Mouse (Mus musculus): ENCODE results near the gene Sox8. TPM values are rescaled to one million over a fixed set of nuclear protein-coding genes. Genes with fewer than 3 reads are reported as not detected.

Gene Sox8
- total RNA-seq, 2 experiments from 2014 or later, result 1.1 TPM; not detected in 1

DNA sequence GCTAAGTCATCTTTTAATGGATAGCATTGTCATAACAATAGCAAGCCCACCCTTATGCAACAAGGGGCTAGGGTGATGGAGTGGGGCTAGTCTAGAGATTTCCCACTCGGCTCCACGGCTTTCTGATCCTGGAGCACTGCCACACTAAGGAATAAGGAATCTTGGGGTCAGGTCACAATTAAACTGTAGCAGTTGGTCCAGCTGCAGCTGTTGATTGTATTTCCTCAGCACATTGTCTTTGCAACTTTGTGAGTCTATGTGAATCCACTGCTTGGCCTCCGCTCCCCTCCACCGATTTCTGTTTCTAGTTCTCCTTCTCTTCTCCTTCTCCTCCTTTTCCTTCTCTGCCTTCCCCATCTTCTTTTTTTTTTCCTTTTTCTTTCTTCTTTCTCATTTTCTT lies 12.6 kb upstream of the Sox8 start:
- no peak for ATAC-seq (replicated peaks; ENCODE audit: poor library complexity, severe bottlenecking)

DNA sequence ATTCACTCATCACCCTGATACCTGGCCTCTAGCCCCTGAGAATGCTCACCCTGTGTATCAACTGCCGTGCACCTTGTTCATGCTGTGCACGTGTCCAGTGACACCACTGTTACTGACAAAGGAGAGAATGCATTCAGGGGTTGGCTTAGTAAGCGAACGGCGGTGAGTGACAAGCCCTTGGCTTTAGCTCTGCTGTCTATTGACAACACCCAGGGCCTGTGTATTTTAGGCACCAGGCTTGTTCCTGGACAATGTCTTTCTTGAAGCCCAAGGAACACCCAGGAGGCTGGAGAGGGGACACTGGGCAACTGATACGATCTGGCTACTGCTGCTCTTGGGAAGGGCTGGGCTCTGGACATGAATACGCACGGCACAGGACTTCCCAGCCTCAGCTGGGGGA lies 11.6 kb upstream of the Sox8 start:
- no peak for ATAC-seq (replicated peaks; ENCODE audit: poor library complexity, severe bottlenecking)

DNA sequence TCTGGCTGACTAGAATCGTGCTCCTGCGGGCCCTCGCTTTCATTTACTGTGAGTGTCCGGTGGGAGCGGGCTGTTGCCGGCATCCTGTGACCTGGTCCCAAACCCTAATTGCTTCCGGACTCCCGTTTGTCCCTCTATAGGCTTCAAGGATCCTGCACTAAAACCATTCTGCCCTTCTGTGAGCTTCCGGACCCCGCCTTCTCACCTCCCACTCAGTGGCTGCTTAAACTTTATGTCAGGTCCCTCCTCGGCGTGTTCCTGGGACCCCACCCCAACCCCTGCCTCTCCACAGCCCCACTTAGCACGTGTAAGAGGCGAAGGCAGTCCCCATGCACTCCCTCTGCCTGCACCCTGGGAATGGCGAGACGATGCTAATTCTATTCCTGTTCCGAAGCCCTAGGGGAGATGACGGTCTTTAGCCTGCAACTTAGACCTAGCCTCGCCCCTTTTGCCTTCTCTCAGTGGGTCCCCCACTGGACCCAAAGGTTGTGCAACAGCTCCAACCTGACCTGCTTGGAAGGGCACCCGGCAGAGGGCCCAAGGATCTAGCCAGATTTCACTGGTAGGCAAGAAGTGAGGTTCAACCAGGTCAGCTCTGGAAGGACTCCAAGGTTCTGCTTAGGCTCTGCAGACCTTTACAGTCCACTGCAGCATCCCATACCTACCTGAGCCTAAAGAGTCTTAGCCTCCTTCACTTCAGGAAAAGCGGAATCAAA lies 9.0 kb upstream of the Sox8 start:
- peak; percentile 4; the same call in 1 of the 2 replicates for ATAC-seq (replicated peaks; ENCODE audit: poor library complexity, severe bottlenecking)

DNA sequence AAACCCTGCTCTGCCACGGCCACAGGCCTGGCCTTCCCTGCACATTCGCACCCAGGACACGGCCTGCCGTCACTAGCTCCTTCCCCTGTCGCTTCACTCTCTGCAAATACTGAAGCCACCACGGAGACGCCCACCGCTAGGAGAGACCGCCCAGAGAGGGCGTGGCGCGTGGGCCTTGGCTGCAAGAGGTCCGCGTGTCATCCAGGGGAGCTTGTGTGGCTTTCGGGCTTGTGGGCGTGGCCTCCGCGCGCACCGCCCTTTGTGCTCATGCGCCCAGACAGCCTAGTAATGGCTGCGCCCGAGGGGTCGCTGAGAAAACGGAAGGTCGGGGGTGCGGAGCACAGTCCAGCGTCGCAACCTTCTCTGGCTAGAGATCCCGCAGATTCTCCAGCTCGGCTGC lies 8.4 kb upstream of the Sox8 start, which contains the start of gene Lmf1:
TSS of gene Lmf1 (plus strand) at position 166 of the 400 bp plus-strand sequence.
- peak; percentile 98 for ATAC-seq (replicated peaks; ENCODE audit: poor library complexity, severe bottlenecking)

DNA sequence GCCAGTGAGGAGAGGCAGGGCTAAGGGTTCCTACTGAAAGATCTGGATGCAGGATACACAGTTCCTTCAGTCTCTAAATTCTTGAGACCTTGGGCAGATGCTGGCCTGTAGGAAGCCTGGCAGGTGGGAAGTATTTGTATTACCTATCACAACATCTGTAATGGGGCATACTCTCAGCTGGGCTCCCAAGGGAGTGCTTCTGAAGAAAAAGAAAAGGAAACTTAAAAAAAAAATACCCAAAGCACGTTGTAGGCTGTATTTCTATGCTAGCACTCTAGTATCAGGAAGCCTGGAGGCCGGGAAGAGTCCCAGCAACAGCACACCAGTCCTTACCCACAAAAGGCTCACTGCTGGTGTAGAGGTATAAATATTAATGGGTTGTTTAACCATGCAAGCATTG lies 7.2 kb upstream of the Sox8 start:
- ATAC-seq (replicated peaks; ENCODE audit: poor library complexity, severe bottlenecking), result no peak

DNA sequence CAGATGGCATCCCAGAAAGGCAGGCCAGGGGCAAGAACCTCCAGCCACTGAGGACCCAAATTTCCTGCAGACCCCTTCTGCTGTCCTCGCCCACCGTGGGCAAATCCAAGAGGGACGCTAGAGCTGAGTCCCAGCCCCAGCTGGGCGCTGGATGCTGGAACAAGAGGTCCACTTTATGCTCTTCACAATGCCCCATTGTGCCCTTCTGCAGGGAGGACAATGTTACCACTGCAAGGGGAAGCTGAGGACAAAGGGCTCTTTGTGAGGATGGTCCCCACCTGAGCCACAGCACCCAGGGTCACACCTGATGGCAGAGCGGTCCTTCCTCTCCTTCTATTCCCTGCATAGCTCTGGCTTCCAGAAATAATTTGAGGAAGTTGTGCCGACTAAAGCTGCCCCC lies 6.8 kb upstream of the Sox8 start:
- no peak for ATAC-seq (replicated peaks; ENCODE audit: poor library complexity, severe bottlenecking)

DNA sequence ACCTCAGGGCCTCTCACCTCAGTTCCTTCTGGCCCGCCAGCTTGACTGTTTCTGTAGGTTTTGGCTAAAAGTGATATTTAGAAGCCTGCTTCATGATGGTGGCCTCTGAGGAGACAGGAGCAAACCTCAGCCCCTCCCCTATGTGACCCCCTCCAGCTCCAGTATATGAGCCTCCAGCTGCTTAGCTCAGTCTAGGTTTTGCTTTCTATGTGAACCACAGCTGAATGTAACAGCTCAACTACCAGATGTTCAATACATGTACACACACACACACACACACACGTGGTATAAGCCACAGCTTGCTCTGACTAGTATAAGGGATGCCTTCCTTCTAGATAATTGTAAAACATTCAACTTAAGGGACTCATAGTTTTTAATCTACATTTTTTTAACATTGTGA lies 5.5 kb upstream of the Sox8 start:
- ATAC-seq (replicated peaks; ENCODE audit: poor library complexity, severe bottlenecking), result no peak

DNA sequence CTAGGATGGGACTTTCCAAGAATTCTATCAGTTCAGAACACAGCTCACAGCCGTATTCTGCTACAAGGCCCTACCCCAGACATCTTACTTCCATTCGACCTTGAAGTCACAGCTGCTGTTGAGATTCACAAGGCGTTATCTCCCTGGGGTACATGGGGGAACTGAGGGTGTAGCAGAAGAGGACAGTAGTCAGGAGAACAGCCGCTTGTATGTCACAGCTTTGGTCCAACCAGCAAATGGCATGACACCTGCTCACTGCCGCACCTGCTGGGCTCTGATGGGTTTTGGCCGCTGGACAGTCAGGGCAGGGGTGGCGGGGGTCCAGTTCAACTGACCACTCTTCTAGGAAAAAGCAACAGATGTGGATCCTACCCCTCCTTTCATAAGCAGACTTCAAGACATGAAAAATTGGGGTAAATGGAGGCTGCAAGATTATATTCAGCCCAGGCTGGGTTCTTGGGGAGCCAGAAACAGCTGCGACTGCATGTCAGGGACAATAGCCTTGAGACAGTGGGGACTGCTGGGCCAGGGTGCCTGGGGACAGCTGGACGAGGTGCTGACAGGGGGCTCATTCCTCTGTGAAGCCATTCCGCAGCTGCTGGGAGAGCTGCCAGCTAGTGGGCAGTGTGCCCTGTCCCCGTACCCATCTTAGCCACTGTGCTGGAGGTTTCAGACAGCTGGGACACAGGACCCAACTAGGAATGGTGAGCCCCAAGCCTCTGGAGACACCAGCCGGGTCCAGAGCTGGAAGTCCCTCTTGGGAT lies 4.9 kb upstream of the Sox8 start:
- no peak for ATAC-seq (replicated peaks; ENCODE audit: poor library complexity, severe bottlenecking)

DNA sequence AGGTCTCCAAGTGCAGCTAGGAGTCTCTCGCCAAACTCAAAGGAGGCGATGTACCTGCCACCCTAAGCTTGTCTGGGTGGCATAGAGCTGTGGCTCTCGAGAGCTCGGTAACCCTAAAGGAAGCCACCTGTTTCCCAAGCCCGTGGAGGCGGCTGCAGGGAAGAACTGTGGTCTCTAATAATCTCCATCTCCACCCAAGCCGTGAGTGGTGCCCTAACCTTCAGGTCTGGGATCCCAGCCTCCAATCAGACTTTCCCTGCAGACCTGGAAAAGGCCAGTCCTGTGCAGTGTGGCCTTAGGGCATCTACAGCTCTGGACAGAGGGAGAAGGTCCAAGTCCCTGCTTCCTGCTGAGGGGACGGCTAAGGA lies 951 bp upstream of the Sox8 start:
- ATAC-seq (replicated peaks; ENCODE audit: poor library complexity, severe bottlenecking), result no peak

DNA sequence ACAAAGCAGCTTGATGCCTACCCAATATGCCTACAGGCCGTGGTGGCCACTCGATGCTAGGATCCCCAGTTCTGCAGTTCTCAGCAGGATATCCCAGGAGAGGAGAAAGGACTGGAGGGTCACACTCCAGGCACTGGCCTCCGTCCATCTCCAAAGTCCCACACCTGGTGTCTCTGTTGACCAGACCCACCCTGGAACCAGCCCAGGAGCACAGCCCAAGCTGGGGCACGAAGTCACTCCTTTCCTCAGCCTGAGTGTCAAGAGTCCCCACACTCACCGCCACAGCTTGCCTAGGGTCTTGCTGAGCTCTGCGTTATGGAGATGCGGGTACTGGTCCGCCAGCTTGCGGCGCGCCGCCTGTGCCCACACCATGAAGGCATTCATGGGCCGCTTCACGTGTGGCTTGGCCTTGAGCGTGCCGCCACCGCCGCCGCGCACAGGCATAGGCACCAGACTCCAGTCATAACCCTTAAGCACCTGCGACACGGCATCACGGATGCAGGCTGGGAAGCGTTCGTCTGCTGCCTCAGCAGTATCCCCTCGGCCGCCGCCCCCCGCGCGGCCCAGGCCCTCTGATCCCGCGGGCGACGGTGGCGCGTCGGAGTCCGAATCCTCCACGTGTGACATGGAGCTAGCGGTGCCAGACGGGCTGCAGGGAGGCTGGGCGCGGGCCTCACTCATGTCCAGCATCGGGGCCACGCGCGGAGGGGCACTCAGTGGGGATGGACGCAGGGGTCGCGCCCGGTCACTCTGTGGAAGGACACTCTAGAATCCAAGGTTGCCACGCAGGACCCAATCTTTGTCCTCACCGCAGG lies 446 bp downstream of the Sox8 start:
- ATAC-seq (replicated peaks; ENCODE audit: poor library complexity, severe bottlenecking), result no peak

DNA sequence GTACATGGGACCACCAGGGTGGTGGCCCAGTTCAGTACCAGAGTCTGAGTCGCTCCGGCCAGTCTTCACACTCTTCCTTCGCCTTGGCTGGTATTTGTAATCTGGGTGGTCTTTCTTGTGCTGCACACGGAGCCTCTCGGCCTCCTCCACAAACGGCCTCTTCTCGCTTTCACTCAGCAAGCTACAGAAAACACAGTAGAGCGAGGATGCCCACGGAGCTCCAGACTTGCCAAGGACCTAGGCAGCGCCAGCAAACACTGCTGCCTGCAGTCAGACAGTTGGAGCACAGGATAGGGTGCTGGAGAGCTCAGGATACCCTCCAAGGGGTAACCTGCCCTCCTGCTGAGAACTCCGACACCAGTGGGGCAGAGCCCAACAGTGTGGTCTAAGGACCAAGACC lies 1.6 kb downstream of the Sox8 start:
- no peak for ATAC-seq (replicated peaks; ENCODE audit: poor library complexity, severe bottlenecking)

DNA sequence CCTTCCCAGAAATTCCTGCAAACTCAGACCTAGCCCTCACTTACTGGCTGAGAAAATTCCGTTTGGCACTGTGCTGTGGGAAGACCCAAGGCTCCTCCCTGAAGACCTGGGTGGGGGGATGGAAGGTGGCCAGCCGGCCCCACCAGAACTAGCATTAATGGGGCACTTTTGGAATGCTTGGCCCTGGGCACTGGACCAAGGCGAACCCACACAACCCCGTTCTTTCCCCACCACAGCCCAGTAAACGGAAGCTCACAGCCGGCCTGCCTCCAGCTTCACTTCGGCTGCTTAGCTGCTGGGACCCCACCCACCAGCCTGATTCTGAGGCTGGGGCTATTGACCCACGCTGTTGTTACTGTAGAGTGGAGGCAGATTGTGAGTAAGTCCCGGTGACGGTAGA lies 2.3 kb downstream of the Sox8 start:
- ATAC-seq (replicated peaks; ENCODE audit: poor library complexity, severe bottlenecking), result no peak

DNA sequence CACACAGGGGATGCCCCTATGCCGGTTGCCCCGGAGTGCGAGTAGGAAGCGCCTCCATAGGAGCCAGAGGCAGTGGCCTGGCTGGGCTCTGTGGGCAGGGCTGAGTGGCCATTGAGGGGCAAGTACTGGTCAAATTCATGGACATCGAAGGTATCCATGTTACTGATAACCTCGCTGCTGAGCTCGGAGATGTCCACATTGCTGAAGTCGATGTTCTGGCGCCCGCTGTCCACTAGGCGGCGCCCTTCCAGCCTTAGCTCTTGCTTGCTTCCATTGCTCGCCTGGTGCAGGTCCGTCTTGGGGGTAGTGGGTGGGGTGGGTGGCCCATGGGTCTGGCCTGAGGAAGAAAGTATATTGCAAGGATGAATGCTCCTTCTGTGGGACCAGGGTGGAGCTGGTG lies 2.7 kb downstream of the Sox8 start:
- peak; percentile 60 for ATAC-seq (replicated peaks; ENCODE audit: poor library complexity, severe bottlenecking)

DNA sequence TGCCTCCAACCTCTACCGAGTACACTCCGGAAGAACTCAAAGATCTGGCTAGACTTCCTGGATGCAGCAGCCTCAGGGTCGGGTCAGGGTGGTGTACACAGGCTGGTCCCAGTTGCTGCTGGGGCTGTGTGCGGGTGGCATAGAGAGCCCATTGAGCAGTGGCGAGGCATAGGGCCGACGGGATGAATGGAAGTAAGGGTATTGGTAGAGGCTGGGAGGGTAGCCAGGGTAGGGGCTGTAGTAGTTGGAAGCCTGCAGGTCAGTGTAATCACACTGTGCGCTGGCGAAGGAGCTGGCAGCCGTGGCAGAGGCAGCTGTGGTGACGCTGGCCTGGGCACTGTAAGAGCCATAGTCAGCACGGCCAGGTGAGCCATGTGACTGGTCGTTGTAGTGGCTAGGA lies 3.2 kb downstream of the Sox8 start:
- no peak for ATAC-seq (replicated peaks; ENCODE audit: poor library complexity, severe bottlenecking)

DNA sequence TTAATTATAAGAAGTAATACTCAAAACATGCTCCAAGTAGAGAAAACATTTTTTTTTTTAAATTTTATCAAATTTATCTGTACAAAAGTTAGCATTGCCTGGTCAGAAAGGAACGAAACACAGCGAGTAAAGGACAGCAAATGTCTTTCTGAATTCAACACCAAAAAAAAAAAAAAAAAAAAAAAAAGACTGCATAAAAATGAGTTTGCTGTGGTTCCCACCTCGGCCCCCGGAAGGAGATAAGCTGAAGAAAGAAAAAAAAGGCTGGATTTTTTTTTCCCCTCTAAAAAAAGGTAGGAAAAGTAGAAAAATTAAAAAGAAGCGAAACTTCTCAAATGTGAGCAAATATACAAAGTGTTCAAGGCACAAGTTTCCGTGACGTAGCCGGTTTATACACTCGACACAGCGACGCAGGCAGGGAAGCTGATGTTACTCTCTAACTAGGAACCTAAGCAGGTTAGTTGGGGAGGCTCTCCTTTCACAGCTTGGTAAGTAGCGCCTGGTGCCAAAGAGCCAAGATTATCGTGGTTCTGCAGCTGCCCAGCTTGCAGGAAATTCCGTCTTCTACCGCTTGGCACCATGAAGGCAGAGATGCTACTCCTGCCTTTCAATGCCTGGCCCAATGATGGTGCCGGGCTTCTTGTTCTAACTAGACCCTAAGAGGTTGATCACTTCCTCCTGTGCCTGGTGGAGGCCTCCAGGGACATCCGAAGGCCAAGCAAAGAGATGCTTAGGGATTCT lies 4.5 kb downstream of the Sox8 start:
- ATAC-seq (replicated peaks; ENCODE audit: poor library complexity, severe bottlenecking), result no peak

DNA sequence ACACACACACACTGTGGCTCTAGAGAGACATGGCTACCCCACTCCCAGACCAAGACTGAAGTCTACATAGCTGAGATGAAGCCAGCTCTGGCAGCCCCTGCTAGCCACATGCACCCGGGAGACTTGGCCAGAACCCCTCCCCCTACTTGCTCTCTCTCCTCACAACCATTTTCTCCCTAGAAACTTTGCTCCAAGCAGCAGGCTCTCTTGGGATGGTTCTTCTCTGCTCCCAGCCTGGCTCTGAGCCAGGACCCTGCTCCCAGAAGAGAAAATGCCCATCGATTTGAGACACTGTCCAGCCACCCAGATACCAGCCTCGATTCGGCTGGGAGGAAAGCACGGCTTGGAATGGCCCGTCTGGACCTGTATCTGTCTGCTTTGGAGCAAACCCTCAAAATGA lies 5.2 kb downstream of the Sox8 start:
- no peak for ATAC-seq (replicated peaks; ENCODE audit: poor library complexity, severe bottlenecking)

DNA sequence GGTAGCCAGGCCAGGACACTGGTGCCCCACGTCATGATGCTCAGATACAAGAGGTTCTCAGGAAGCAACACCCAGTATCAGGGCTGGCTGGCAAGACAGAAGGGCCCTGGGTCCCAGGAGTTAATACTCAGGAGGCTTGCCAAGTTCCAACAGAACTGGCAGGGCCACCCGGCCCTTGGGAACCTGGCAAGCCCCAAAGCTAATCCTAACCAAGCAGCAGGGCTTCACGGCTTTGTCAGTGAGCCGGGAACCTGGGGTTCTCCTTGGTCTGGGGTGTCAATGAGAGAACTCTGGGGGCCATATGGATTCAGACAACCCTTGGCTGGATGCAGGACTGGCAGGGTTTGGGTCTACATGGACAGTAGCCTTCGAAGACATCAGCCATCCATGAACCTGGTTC lies 6.0 kb downstream of the Sox8 start:
- ATAC-seq (replicated peaks; ENCODE audit: poor library complexity, severe bottlenecking), result no peak

DNA sequence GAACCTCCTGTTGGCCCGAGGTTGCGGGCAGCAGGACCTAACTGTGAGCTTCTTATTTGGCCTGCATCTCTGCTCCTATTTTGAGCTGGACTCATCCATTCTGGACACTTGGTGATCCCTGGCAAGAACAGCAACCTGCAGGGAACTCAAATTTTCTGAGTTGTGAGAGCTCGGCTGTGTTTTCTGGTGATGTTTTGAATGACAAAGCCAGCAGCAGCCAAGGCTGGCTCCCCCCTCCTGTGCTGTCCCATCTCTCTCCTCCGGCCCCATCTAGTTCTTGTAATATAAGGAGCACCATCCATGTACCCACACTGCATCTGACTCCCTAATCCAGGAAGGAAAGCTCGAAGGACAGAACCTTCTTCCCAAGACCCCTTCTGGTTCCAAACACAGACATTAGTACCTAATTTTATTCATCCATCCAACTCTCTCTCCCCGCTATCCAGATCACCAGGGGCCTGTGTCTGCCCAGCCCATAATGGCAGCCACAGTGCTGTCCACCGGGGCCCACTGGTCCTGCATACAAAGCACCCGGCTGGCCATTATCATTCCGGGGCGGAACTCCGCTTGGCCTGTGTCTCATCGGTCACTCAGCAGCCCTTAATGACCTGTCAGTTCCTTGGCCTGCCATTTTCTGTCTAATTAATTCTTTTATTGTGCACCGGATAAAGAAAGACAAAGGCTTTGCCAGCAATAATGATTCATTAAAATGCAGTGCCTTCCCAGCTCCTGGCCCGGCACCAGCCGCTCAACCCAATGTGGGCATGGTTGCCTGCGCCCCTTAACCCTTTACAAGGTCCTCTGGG lies 9.1 kb downstream of the Sox8 start:
- no peak for ATAC-seq (replicated peaks; ENCODE audit: poor library complexity, severe bottlenecking)

DNA sequence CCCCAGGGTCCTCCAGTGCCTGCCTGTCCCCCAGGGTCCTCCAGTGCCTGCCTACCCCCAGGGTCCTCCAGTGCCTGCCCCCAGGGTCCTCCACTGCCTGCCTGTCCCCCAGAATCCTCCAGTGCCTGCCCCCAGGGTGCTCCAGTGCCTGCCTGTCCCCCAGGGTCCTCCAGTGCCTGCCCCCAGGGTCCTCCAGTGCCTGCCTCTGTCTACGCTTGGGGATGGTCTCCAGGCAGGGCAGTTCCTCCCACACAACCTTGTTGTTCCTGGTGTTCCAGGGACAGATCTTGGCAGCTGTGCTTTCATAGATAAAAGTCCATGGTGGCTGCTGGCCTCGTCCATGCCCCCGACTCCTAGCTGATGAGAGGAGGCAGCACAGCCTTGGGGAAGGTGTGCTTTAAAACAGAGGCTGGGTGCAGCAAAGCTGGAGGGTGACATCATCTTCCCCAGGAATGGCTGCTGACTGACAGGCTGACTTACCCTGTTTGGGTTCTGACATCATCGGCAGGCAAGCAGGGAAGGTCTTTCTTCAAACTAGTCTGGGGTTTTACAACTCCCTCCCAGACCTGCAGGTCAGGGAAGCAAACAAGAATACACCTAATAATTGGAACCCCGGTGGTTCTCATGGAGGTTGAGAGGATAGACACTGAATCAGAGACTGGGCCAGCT lies 9.8 kb downstream of the Sox8 start:
- ATAC-seq (replicated peaks; ENCODE audit: poor library complexity, severe bottlenecking), result no peak
